Mouse (Mus musculus) kidney, embryonic 16.5 days (tissue): Measurements from ENCODE around the gene D930048N14Rik. TPM values are rescaled to one million over a fixed set of nuclear protein-coding genes. Genes with fewer than 3 reads are reported as not detected.

Experiments
- ATAC-seq: fragments of 200-750 bp; cut with Nextera tagmentation; 2 replicates; pipeline ENCODE4 v1.8.0; 2017; ENCODE audit warnings: moderate TSS enrichment; ENCODE audit not compliant: low FRiP score, low TSS enrichment
- H3K27ac ChIP-seq: fragments of 300-500 bp; sonication (generic); 2 replicates; pipeline ENCODE4 v1.5.1; 2014; ENCODE audit warnings: low read length
- H3K27me3 ChIP-seq: fragments of 300-500 bp; sonication (generic); 2 replicates; pipeline ENCODE4 v1.6.1; 2014; ENCODE audit warnings: low read length, control low read depth, mixed read lengths; ENCODE audit not compliant: insufficient read depth
- H3K36me3 ChIP-seq: fragments of 300-500 bp; sonication (generic); 2 replicates; pipeline ENCODE4 v1.6.1; 2014; ENCODE audit warnings: low read length, control low read depth, mixed read lengths; ENCODE audit not compliant: insufficient read depth
- H3K4me1 ChIP-seq: fragments of 300-500 bp; sonication (generic); 2 replicates; pipeline ENCODE4 v1.6.1; 2014; ENCODE audit warnings: low read length, control low read depth, mixed read lengths; ENCODE audit not compliant: insufficient read depth
- H3K4me2 ChIP-seq: fragments of 300-500 bp; sonication (generic); replicated peaks from 2 replicates; pipeline ENCODE4 v1.6.1; 2014; ENCODE audit warnings: low read depth, low read length
- H3K4me3 ChIP-seq: fragments of 300-500 bp; sonication (generic); 2 replicates; pipeline ENCODE4 v1.5.1; 2014; ENCODE audit warnings: mild to moderate bottlenecking, low read length
- H3K9ac ChIP-seq: fragments of 300-500 bp; sonication (generic); replicated peaks from 2 replicates; pipeline ENCODE4 v1.6.1; 2014; ENCODE audit warnings: low read length
- H3K9me3 ChIP-seq: fragments of 300-500 bp; sonication (generic); 2 replicates; pipeline ENCODE4 v1.6.1; 2016; ENCODE audit warnings: low read length, control low read depth
- WGBS: fragments of 180-500 bp; shearing (Covaris S2); extraction: QIAGEN DNeasy Blood & Tissue Kit; methylation state at CpG from one replicate; pipeline ENCODE4 v1.1.7; 2014; 5-methylcytosine and 5-hydroxymethylcytosine counted together
- polyA plus RNA-seq: library from polyadenylated mRNA; unstranded; fragments of >200 nt; fragmentation: Nextera tagmentation; extraction: Ambion mirVana; gene quantifications from 2 replicates; pipeline ENCODE4 v1.2.1, GENCODE M21; 2015

The D930048N14Rik gene
- polyA plus RNA-seq, 1 experiment from 2014 or later, result 4.0 TPM

GRCm38 (mm10) chr11:51648566-51648965, 2.2 kb upstream of the D930048N14Rik start:
- peak overlapping the region; percentile 51; the same call in 1 of the 2 replicates for H3K9ac ChIP-seq
- ATAC-seq, result peak; percentile 12; the same call in 1 of the 2 replicates
- H3K4me3 ChIP-seq, result peak overlapping the region; percentile 76
- peaks cover 39% of the 10 kb centered on the region for H3K4me1 ChIP-seq
- H3K36me3 ChIP-seq, result peaks cover 17% of the 10 kb centered on the region
- peak overlapping the region; percentile 70 for H3K27ac ChIP-seq
- H3K4me2 ChIP-seq, result peak overlapping the region; percentile 94
- WGBS, result 24% methylated on average over 3 of the region's 3 CpGs
- no peaks in the 10 kb centered on the region for H3K27me3 ChIP-seq
- H3K9me3 ChIP-seq, result no peaks in the 10 kb centered on the region

- peak overlapping the region; percentile 80; the same call in 1 of the 2 replicates for H3K27ac ChIP-seq
- H3K4me1 ChIP-seq, result peaks cover 35% of the 10 kb centered on the region
These were observed 1.5 kb upstream of the D930048N14Rik start for GRCm38 (mm10) chr11:51649111-51649888.

GRCm38 (mm10) chr11:51649889-51650199, 910 bp upstream of the D930048N14Rik start:
- Histone ChIP-seq H3K36me3 (peaks cover 6% of the 10 kb centered on the region; the same call in 1 of the 2 replicates), H3K4me2 (peak overlapping the region; percentile 94), H3K4me3 (peak overlapping the region; percentile 76), H3K9ac (peak overlapping the region; percentile 82), H3K27me3 (no peaks in the 10 kb centered on the region), H3K9me3 (no peaks in the 10 kb centered on the region), H3K4me1 (peaks cover 35% of the 10 kb centered on the region), H3K27ac (peak overlapping the region; percentile 80; the same call in 1 of the 2 replicates)
- WGBS, result 2% methylated on average over 7 of the region's 7 CpGs
- no peak; the same call in 1 of the 2 replicates for ATAC-seq

More at GRCm38 (mm10) chr11:51649111-51649888, 1.5 kb upstream of the D930048N14Rik start:
- Histone ChIP-seq H3K4me2 (peak overlapping the region; percentile 94), H3K36me3 (peaks cover 10% of the 10 kb centered on the region), H3K9me3 (no peaks in the 10 kb centered on the region), H3K4me3 (peak overlapping the region; percentile 76), H3K27me3 (no peaks in the 10 kb centered on the region), H3K9ac (peak overlapping the region; percentile 82)
- no peak for ATAC-seq
- 35% methylated on average over 11 of the region's 11 CpGs for whole genome bisulfite sequencing

- peak overlapping the region; percentile 80 for H3K27ac ChIP-seq
- WGBS, result under 1% methylated on average over 30 of the region's 30 CpGs
- H3K27me3 ChIP-seq, result no peaks in the 10 kb centered on the region
- no peaks in the 10 kb centered on the region for H3K9me3 ChIP-seq
- peak; percentile 17 for ATAC-seq
- H3K4me2 ChIP-seq, result peak overlapping the region; percentile 94
- H3K36me3 ChIP-seq, result peaks cover 2% of the 10 kb centered on the region; the same call in 1 of the 2 replicates
- peaks cover 35% of the 10 kb centered on the region for H3K4me1 ChIP-seq
- H3K4me3 ChIP-seq, result peak overlapping the region; percentile 76
- peak overlapping the region; percentile 82 for H3K9ac ChIP-seq
These were observed 493 bp upstream of the D930048N14Rik start for GRCm38 (mm10) chr11:51650261-51650660.

GRCm38 (mm10) chr11:51652889-51653418, 2.2 kb downstream of the D930048N14Rik start:
- no peaks in the 10 kb centered on the region for H3K9me3 ChIP-seq

GRCm38 (mm10) chr11:51653736-51654135, 3.0 kb downstream of the D930048N14Rik start:
- Histone ChIP-seq H3K27me3 (no peaks in the 10 kb centered on the region), H3K27ac (no peak overlapping the region), H3K4me3 (no peak overlapping the region), H3K4me2 (no peak overlapping the region), H3K36me3 (no peaks in the 10 kb centered on the region), H3K9ac (no peak overlapping the region), H3K9me3 (no peaks in the 10 kb centered on the region), H3K4me1 (peaks cover 28% of the 10 kb centered on the region)
- WGBS, result 70% methylated on average over 6 of the region's 6 CpGs
- no peak for ATAC-seq

More at GRCm38 (mm10) chr11:51652889-51653418, 2.2 kb downstream of the D930048N14Rik start:
- no peak for ATAC-seq
- 91% methylated on average over 4 of the region's 4 CpGs for WGBS
- Histone ChIP-seq H3K9ac (no peak overlapping the region), H3K36me3 (no peaks in the 10 kb centered on the region), H3K27me3 (no peaks in the 10 kb centered on the region), H3K4me1 (peaks cover 29% of the 10 kb centered on the region), H3K4me2 (no peak overlapping the region), H3K27ac (no peak overlapping the region), H3K4me3 (no peak overlapping the region)

- Histone ChIP-seq H3K36me3 (no peaks in the 10 kb centered on the region), H3K4me3 (no peak overlapping the region), H3K4me2 (no peak overlapping the region), H3K27ac (no peak overlapping the region), H3K9me3 (no peaks in the 10 kb centered on the region), H3K4me1 (peaks cover 20% of the 10 kb centered on the region), H3K9ac (no peak overlapping the region), H3K27me3 (no peaks in the 10 kb centered on the region)
- no peak for ATAC-seq
- WGBS, result 91% methylated on average over 3 of the region's 3 CpGs
These were observed 4.1 kb downstream of the D930048N14Rik start for GRCm38 (mm10) chr11:51654891-51655290.

GRCm38 (mm10) chr11:51656798-51657521, 6.2 kb downstream of the D930048N14Rik start:
- H3K27ac ChIP-seq, result peak overlapping the region; percentile 2; the same call in 1 of the 2 replicates
- peaks cover 17% of the 10 kb centered on the region for H3K4me1 ChIP-seq
- 0 out of 2 replicates have a peak overlapping the region, but pooled peaks have one; percentile 2 for H3K9ac ChIP-seq
- peak; percentile 52; the same call in 1 of the 2 replicates for ATAC-seq
- no peak overlapping the region for H3K4me3 ChIP-seq
- H3K9me3 ChIP-seq, result no peaks in the 10 kb centered on the region
- WGBS, result 46% methylated on average over 10 of the region's 10 CpGs
- no peaks in the 10 kb centered on the region for H3K27me3 ChIP-seq
- H3K36me3 ChIP-seq, result no peaks in the 10 kb centered on the region
- H3K4me2 ChIP-seq, result no peak overlapping the region

GRCm38 (mm10) chr11:51658291-51658690, 7.5 kb downstream of the D930048N14Rik start:
- no peak for ATAC-seq
- Histone ChIP-seq H3K4me3 (no peak overlapping the region), H3K9me3 (no peaks in the 10 kb centered on the region), H3K4me1 (peaks cover 17% of the 10 kb centered on the region), H3K27me3 (no peaks in the 10 kb centered on the region), H3K9ac (no peak overlapping the region), H3K27ac (peak overlapping the region; percentile 32; the same call in 1 of the 2 replicates), H3K4me2 (no peak overlapping the region), H3K36me3 (no peaks in the 10 kb centered on the region)
- 36% methylated on average over 7 of the region's 7 CpGs for WGBS
